Mouse (Mus musculus): ENCODE measurements around the gene Med19. TPM values are rescaled to one million over a fixed set of nuclear protein-coding genes. Genes with fewer than 3 reads are reported as not detected.

The Med19 gene
- polyA plus RNA-seq, 1 experiment from 2014 or later = 65.2 TPM

GRCm38 (mm10) chr2:84677270-84677967 lies 783 bp upstream of the Med19 start:
- Histone ChIP-seq H3K27ac (ENCODE audit: low read depth, low read length) (0 out of 2 replicates have a peak overlapping the region, but pooled peaks have one; percentile 2), H3K4me3 (ENCODE audit: low read depth, low read length) (peak overlapping the region; percentile 40), H3K4me2 (replicated peaks; ENCODE audit: low read depth, low read length) (peak overlapping the region; percentile 31), H3K9ac (ENCODE audit: low read depth, low read length) (peak overlapping the region; percentile 37), H3K27me3 (ENCODE audit: control insufficient read depth, insufficient read depth, low read length) (no peaks in the 10 kb centered on the region), H3K36me3 (ENCODE audit: control insufficient read depth, insufficient read depth, low read length) (0 out of 2 replicates have a peak, but pooled peaks cover 2% of the 10 kb centered on the region), H3K9me3 (ENCODE audit: control insufficient read depth, low read length) (no peaks in the 10 kb centered on the region), H3K4me1 (replicated peaks; ENCODE audit: control insufficient read depth, insufficient read depth, low read length) (peaks cover 3% of the 10 kb centered on the region)
- ATAC-seq (ENCODE audit: low FRiP score) (peak; percentile 75), DNase-seq (ENCODE audit: low spot score) (peak; percentile 58)
- WGBS = 10% methylated on average over 22 of the region's 22 CpGs

- Histone ChIP-seq H3K4me2 (replicated peaks; ENCODE audit: low read depth, low read length) (peak within 1 kb of the TSS; percentile 51), H3K27me3 (ENCODE audit: control insufficient read depth, insufficient read depth, low read length) (no peaks in the 10 kb centered on the region), H3K9me3 (ENCODE audit: control insufficient read depth, low read length) (no peaks in the 10 kb centered on the region), H3K36me3 (ENCODE audit: control insufficient read depth, insufficient read depth, low read length) (0 out of 2 replicates have a peak, but pooled peaks cover 2% of the 10 kb centered on the region), H3K9ac (ENCODE audit: low read depth, low read length) (peak within 1 kb of the TSS; percentile 89), H3K4me3 (ENCODE audit: low read depth, low read length) (peak within 1 kb of the TSS; percentile 97), H3K27ac (ENCODE audit: low read depth, low read length) (peak within 1 kb of the TSS; percentile 58), H3K4me1 (replicated peaks; ENCODE audit: control insufficient read depth, insufficient read depth, low read length) (peaks cover 3% of the 10 kb centered on the region)
- DNase-seq (ENCODE audit: low spot score) (no peak), ATAC-seq (ENCODE audit: low FRiP score) (no peak)
- WGBS = 19% methylated on average over 8 of the region's 8 CpGs
Observed at GRCm38 (mm10) chr2:84679016-84679415, 814 bp downstream of the Med19 start, which contains the start of gene Tmx2. Gene Tmx2 (minus strand): TSS chr2:84679140.

- H3K27ac ChIP-seq (ENCODE audit: low read depth, low read length) = no peak overlapping the region
- no peak overlapping the region for H3K9ac ChIP-seq (ENCODE audit: low read depth, low read length)
- H3K4me1 ChIP-seq (replicated peaks; ENCODE audit: control insufficient read depth, insufficient read depth, low read length) = peaks cover 3% of the 10 kb centered on the region
- no peaks in the 10 kb centered on the region for H3K27me3 ChIP-seq (ENCODE audit: control insufficient read depth, insufficient read depth, low read length)
- DNase-seq (ENCODE audit: low spot score) = no peak
- H3K4me2 ChIP-seq (replicated peaks; ENCODE audit: low read depth, low read length) = no peak overlapping the region
- no peak for ATAC-seq (ENCODE audit: low FRiP score)
- H3K4me3 ChIP-seq (ENCODE audit: low read depth, low read length) = no peak overlapping the region
- H3K36me3 ChIP-seq (ENCODE audit: control insufficient read depth, insufficient read depth, low read length) = peaks cover 9% of the 10 kb centered on the region; the same call in 1 of the 2 replicates
- H3K9me3 ChIP-seq (ENCODE audit: control insufficient read depth, low read length) = no peaks in the 10 kb centered on the region
- WGBS = 91% methylated on average over 6 of the region's 6 CpGs
Observed at GRCm38 (mm10) chr2:84682605-84683183, 4.5 kb downstream of the Med19 start.

GRCm38 (mm10) chr2:84688080-84688844 lies 10.1 kb downstream of the Med19 start:
- no peaks in the 10 kb centered on the region for H3K27me3 ChIP-seq (ENCODE audit: control insufficient read depth, insufficient read depth, low read length)
- ATAC-seq (ENCODE audit: low FRiP score) (no peak), DNase-seq (ENCODE audit: low spot score) (no peak)
- 73% methylated on average over 2 of the region's 2 CpGs for WGBS
- H3K4me2 ChIP-seq (replicated peaks; ENCODE audit: low read depth, low read length) = no peak overlapping the region
- H3K9me3 ChIP-seq (ENCODE audit: control insufficient read depth, low read length) = no peaks in the 10 kb centered on the region
- H3K4me3 ChIP-seq (ENCODE audit: low read depth, low read length) = no peak overlapping the region
- no peak overlapping the region for H3K9ac ChIP-seq (ENCODE audit: low read depth, low read length)
- H3K4me1 ChIP-seq (replicated peaks; ENCODE audit: control insufficient read depth, insufficient read depth, low read length) = no peaks in the 10 kb centered on the region
- peaks cover 21% of the 10 kb centered on the region for H3K36me3 ChIP-seq (ENCODE audit: control insufficient read depth, insufficient read depth, low read length)
- no peak overlapping the region for H3K27ac ChIP-seq (ENCODE audit: low read depth, low read length)

- no peak overlapping the region for H3K4me2 ChIP-seq (replicated peaks; ENCODE audit: low read depth, low read length)
- no peaks in the 10 kb centered on the region for H3K27me3 ChIP-seq (ENCODE audit: control insufficient read depth, insufficient read depth, low read length)
- ATAC-seq (ENCODE audit: low FRiP score) (no peak), DNase-seq (ENCODE audit: low spot score) (no peak)
- no peak overlapping the region for H3K9ac ChIP-seq (ENCODE audit: low read depth, low read length)
- H3K9me3 ChIP-seq (ENCODE audit: control insufficient read depth, low read length) = no peaks in the 10 kb centered on the region
- H3K4me3 ChIP-seq (ENCODE audit: low read depth, low read length) = no peak overlapping the region
- WGBS = 91% methylated on average over 12 of the region's 12 CpGs
- no peaks in the 10 kb centered on the region for H3K4me1 ChIP-seq (replicated peaks; ENCODE audit: control insufficient read depth, insufficient read depth, low read length)
- H3K27ac ChIP-seq (ENCODE audit: low read depth, low read length) = no peak overlapping the region
- H3K36me3 ChIP-seq (ENCODE audit: control insufficient read depth, insufficient read depth, low read length) = peaks cover 28% of the 10 kb centered on the region
Observed at GRCm38 (mm10) chr2:84690050-84690449, 11.8 kb downstream of the Med19 start.

- H3K9me3 ChIP-seq (ENCODE audit: control insufficient read depth, low read length) = no peaks in the 10 kb centered on the region
- no peaks in the 10 kb centered on the region for H3K4me1 ChIP-seq (replicated peaks; ENCODE audit: control insufficient read depth, insufficient read depth, low read length)
- H3K9ac ChIP-seq (ENCODE audit: low read depth, low read length) = no peak overlapping the region
- no peaks in the 10 kb centered on the region for H3K27me3 ChIP-seq (ENCODE audit: control insufficient read depth, insufficient read depth, low read length)
- peaks cover 12% of the 10 kb centered on the region for H3K36me3 ChIP-seq (ENCODE audit: control insufficient read depth, insufficient read depth, low read length)
- H3K27ac ChIP-seq (ENCODE audit: low read depth, low read length) = no peak overlapping the region
- 95% methylated on average over 5 of the region's 5 CpGs for WGBS
- no peak for DNase-seq (ENCODE audit: low spot score)
- no peak overlapping the region for H3K4me3 ChIP-seq (ENCODE audit: low read depth, low read length)
- no peak for ATAC-seq (ENCODE audit: low FRiP score)
- H3K4me2 ChIP-seq (replicated peaks; ENCODE audit: low read depth, low read length) = no peak overlapping the region
Observed at GRCm38 (mm10) chr2:84695007-84695695, 16.9 kb downstream of the Med19 start.

GRCm38 (mm10) chr2:84703497-84703896 lies 25.3 kb downstream of the Med19 start:
- WGBS = 97% methylated on average over 1 of the region's 1 CpGs
- H3K36me3 ChIP-seq (ENCODE audit: control insufficient read depth, insufficient read depth, low read length) = no peaks in the 10 kb centered on the region

GRCm38 (mm10) chr2:84704329-84704728 lies 26.1 kb downstream of the Med19 start:
- no peaks in the 10 kb centered on the region for H3K27me3 ChIP-seq (ENCODE audit: control insufficient read depth, insufficient read depth, low read length)
- H3K4me3 ChIP-seq (ENCODE audit: low read depth, low read length) = no peak overlapping the region
- no peaks in the 10 kb centered on the region for H3K36me3 ChIP-seq (ENCODE audit: control insufficient read depth, insufficient read depth, low read length)
- WGBS = 82% methylated on average over 5 of the region's 5 CpGs
- H3K9me3 ChIP-seq (ENCODE audit: control insufficient read depth, low read length) = no peaks in the 10 kb centered on the region
- no peak for ATAC-seq (ENCODE audit: low FRiP score)
- no peaks in the 10 kb centered on the region for H3K4me1 ChIP-seq (replicated peaks; ENCODE audit: control insufficient read depth, insufficient read depth, low read length)
- no peak for DNase-seq (ENCODE audit: low spot score)
- no peak overlapping the region for H3K9ac ChIP-seq (ENCODE audit: low read depth, low read length)
- H3K4me2 ChIP-seq (replicated peaks; ENCODE audit: low read depth, low read length) = no peak overlapping the region
- no peak overlapping the region for H3K27ac ChIP-seq (ENCODE audit: low read depth, low read length)

More at GRCm38 (mm10) chr2:84703497-84703896, 25.3 kb downstream of the Med19 start:
- H3K27me3 ChIP-seq (ENCODE audit: control insufficient read depth, insufficient read depth, low read length) = no peaks in the 10 kb centered on the region
- no peaks in the 10 kb centered on the region for H3K4me1 ChIP-seq (replicated peaks; ENCODE audit: control insufficient read depth, insufficient read depth, low read length)
- no peak overlapping the region for H3K27ac ChIP-seq (ENCODE audit: low read depth, low read length)
- H3K4me2 ChIP-seq (replicated peaks; ENCODE audit: low read depth, low read length) = no peak overlapping the region
- DNase-seq (ENCODE audit: low spot score) (no peak), ATAC-seq (ENCODE audit: low FRiP score) (no peak)
- H3K9ac ChIP-seq (ENCODE audit: low read depth, low read length) = no peak overlapping the region
- H3K4me3 ChIP-seq (ENCODE audit: low read depth, low read length) = no peak overlapping the region
- no peaks in the 10 kb centered on the region for H3K9me3 ChIP-seq (ENCODE audit: control insufficient read depth, low read length)

Measured in hindbrain, embryonic 11.5 days (tissue).